Mouse (Mus musculus): Measurements from ENCODE around the gene Nynrin. TPM values are rescaled to one million over a fixed set of nuclear protein-coding genes. Genes with fewer than 3 reads are reported as not detected.

Gene Nynrin
- polyA plus RNA-seq, 1 experiment from 2014 or later, result 19.4 TPM

DNA sequence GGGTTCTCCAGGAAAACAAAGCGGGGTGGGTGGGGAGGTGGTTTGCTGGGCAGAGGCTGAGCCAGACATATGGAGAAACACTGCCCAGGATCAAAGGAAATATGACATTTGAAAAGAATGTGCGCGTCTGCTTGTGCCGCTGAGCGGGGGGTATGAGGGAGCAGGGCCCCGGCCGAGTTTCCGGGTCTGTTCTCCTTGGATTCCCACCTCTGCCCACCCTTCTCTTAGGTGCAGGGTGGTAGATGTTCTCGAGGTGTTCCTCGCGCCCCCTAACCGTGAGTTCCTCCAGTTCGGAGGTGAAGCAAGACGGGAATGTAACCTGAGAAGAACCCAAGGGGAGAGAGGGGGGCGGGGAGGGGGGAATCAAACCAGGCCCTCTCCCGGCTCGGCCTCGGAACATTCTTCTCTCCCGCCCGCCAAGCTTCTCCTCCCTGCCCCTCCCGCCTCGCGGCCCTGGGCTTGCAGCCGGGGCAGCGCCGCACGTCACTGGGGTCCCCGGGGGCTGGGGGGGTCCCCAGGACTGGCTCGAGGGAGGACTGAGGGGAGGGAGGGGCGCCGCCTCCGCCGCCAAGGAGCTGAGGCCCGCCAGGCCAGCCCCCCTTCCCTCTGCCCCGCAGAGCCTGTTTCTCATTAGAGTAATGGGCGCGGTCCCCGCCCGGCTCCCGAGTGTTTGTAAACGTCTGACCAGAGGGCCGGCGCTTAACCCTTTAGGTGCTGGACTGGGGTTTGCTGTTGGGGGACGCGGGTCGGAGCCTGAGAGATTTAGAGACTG lies 30.6 kb upstream of the Nynrin start, which contains the start of gene Nfatc4:
Nfatc4 (plus strand) TSS at position 154 of the 772 bp plus-strand sequence.
- H3K4me1 ChIP-seq (ENCODE audit: insufficient read depth), result no peaks in the 10 kb centered on the region; the same call in 1 of the 2 replicates
- TF ChIP-seq CTCF (IDR thresholded peaks at IDR 0.05; ENCODE audit: low read depth), result 0 out of 2 replicates have a peak, but pooled peaks have one; percentile 11
- peaks cover 21% of the 10 kb centered on the region for H3K36me3 ChIP-seq (ENCODE audit: insufficient read depth)
- DNase-seq, result peak; percentile 99
- H3K27me3 ChIP-seq (ENCODE audit: insufficient read depth, low read length), result no peaks in the 10 kb centered on the region
- no peaks in the 10 kb centered on the region for H3K9me3 ChIP-seq (ENCODE audit: low read depth, low read length)
- ATAC-seq (ENCODE audit: insufficient read depth), result peak; percentile 83
- peak within 1 kb of the TSS; percentile 75 for H3K4me3 ChIP-seq (ENCODE audit: low read depth, low read length)
- under 1% methylated on average over 45 of the region's 46 CpGs for WGBS
- H3K4me2 ChIP-seq, result peak within 1 kb of the TSS; percentile 92
- peak within 1 kb of the TSS; percentile 98 for H3K27ac ChIP-seq (ENCODE audit: low read depth)
- peak within 1 kb of the TSS; percentile 63 for H3K9ac ChIP-seq

DNA sequence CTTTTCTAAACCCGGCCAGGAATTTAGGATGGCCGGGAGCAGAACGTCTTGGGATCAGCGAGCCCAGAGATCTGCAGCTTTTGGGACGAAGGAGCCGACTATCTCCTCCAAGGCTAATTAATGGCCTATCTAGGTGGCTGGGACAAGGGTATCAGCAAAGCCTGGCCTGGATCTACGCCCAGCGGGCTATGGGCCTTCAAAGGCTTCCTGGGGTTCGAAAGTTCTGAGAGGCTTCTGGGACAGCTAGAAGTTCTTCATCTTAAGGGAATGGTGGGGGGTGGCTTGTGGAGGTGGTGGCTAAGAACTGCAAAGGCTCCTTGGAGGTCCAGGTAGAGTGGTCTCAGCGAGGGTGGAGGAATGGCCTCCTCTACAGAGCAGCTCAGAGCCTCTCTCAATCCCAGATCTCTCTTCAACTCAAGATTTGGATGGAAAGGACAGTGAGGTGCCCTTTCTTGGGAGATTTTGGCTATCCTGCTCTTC lies 29.8 kb upstream of the Nynrin start:
- Histone ChIP-seq H3K4me3 (ENCODE audit: low read depth, low read length) (peak overlapping the region; percentile 75), H3K9me3 (ENCODE audit: low read depth, low read length) (no peaks in the 10 kb centered on the region)

DNA sequence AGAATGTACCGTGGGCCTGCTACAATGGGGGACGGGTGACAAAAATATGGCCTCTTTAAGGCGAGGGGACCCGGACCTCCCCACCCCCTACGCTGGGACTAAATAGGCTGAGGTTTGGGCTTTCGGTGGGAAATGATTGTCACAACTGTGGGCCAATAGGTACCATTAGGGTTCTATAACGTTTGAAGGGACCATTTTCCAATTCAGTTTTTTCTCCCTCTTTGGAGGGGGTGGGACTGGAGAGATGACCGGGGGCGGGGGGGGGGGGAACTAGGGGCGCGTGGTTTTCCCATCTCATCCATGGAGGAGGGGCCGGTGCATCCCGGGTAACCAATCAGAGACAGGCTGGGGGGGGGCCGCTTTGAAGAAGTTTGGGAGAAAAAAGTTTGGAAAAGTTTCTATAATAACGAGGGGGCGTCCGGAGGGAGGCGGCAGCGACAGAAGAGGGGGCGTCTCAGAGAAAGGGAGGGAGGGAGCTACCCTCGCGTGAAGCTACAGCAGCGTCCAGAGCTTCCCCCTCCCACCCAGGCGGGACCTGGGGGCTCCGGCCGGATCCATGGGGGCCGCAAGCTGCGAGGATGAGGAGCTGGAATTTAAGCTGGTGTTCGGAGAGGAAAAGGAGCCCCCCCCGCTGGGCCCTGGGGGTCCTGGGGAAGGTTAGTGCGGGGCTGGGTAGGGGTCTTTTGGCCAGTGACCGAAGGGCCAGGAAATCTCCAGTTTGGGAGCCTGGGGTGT lies 29.2 kb upstream of the Nynrin start:
- TF ChIP-seq CTCF (IDR thresholded peaks at IDR 0.05; ENCODE audit: low read depth), result no peak
- Histone ChIP-seq H3K9me3 (ENCODE audit: low read depth, low read length) (no peaks in the 10 kb centered on the region), H3K4me2 (peak overlapping the region; percentile 92), H3K36me3 (ENCODE audit: insufficient read depth) (peaks cover 36% of the 10 kb centered on the region), H3K27me3 (ENCODE audit: insufficient read depth, low read length) (no peaks in the 10 kb centered on the region), H3K4me1 (ENCODE audit: insufficient read depth) (no peaks in the 10 kb centered on the region; the same call in 1 of the 2 replicates), H3K9ac (peak overlapping the region; percentile 81), H3K4me3 (ENCODE audit: low read depth, low read length) (peak overlapping the region; percentile 75), H3K27ac (ENCODE audit: low read depth) (peak overlapping the region; percentile 98)
- DNase-seq (peak; percentile 85), ATAC-seq (ENCODE audit: insufficient read depth) (peak; percentile 19)
- WGBS, result under 1% methylated on average over 31 of the region's 32 CpGs

More for the DNA sequence above, 29.8 kb upstream of the Nynrin start:
- peaks cover 29% of the 10 kb centered on the region for H3K36me3 ChIP-seq (ENCODE audit: insufficient read depth)
- peak overlapping the region; percentile 98 for H3K27ac ChIP-seq (ENCODE audit: low read depth)
- H3K4me2 ChIP-seq, result peak overlapping the region; percentile 92
- no peak for TF ChIP-seq CTCF (IDR thresholded peaks at IDR 0.05; ENCODE audit: low read depth)
- peak; percentile 6; the same call in 1 of the 2 replicates for ATAC-seq (ENCODE audit: insufficient read depth)
- peak overlapping the region; percentile 63 for H3K9ac ChIP-seq
- H3K4me1 ChIP-seq (ENCODE audit: insufficient read depth), result no peaks in the 10 kb centered on the region; the same call in 1 of the 2 replicates
- no peaks in the 10 kb centered on the region for H3K27me3 ChIP-seq (ENCODE audit: insufficient read depth, low read length)
- 1% methylated on average over 10 of the region's 10 CpGs for WGBS
- DNase-seq, result peak; percentile 80

DNA sequence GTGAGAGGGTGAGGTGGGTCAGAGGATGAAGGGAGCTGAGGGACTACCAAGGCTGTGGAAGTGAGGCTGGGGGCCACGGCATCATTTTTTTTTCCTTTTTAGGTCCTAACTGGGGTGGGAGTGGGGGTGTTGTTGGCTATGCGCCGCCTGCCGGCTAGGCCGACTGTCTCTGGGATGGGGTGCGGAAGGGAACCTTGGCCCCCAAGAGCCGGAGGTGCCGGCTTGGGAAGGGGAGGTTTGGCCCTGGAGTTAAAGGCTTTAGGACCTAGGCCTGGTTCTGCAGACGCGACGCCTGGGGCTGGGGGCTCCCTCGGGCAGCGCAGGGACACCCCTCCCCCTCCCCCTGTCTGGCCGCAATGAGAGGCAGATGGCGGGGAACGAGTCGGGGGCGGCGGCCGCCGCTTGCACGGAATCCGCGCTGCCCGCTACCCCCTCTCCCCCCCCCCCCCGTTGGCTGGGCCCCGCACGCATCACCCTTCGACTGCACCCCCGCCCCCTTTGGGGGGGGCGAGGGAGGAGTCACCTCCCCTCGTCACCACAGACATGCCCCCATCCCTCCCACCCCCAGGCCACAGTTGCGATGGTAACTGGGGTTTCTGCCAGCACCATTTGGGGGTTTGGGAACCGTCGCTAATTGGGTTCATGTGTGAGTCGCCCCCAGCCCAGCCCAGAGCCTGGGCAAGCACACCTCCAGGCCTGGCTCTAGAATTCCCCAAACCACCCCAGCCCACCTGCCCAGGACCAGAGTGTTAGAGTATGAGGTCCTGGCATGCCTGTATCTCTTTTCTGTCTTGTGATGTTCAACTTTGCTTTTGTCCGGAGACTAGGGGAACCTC lies 28.4 kb upstream of the Nynrin start:
- peak; percentile 53 for TF ChIP-seq CTCF (IDR thresholded peaks at IDR 0.05; ENCODE audit: low read depth)
- Histone ChIP-seq H3K4me2 (peak overlapping the region; percentile 92), H3K27me3 (ENCODE audit: insufficient read depth, low read length) (no peaks in the 10 kb centered on the region), H3K9me3 (ENCODE audit: low read depth, low read length) (no peaks in the 10 kb centered on the region), H3K27ac (ENCODE audit: low read depth) (peak overlapping the region; percentile 98), H3K9ac (peak overlapping the region; percentile 81), H3K4me3 (ENCODE audit: low read depth, low read length) (peak overlapping the region; percentile 75), H3K36me3 (ENCODE audit: insufficient read depth) (peaks cover 43% of the 10 kb centered on the region), H3K4me1 (ENCODE audit: insufficient read depth) (no peaks in the 10 kb centered on the region; the same call in 1 of the 2 replicates)
- WGBS, result under 1% methylated on average over 26 of the region's 37 CpGs
- DNase-seq (peak; percentile 83), ATAC-seq (ENCODE audit: insufficient read depth) (peak; percentile 2)

DNA sequence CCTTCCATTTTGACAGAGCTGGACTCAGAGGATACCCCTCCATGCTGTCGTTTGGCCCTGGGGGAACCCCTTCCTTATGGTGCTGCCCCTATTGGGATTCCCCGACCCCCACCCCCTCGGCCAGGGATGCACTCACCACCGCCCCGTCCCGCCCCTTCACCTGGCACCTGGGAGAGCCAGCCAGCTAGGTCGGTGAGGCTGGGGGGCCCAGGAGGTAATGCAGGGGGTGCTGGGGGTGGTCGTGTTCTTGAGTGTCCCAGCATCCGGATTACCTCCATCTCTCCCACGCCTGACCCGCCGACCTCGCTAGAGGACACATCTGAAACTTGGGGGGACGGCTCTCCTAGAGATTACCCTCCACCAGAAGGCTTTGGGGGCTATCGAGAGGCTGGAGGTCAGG lies 27.7 kb upstream of the Nynrin start:
- H3K4me3 ChIP-seq (ENCODE audit: low read depth, low read length), result peak overlapping the region; percentile 75
- peaks cover 50% of the 10 kb centered on the region for H3K36me3 ChIP-seq (ENCODE audit: insufficient read depth)
- no peaks in the 10 kb centered on the region for H3K9me3 ChIP-seq (ENCODE audit: low read depth, low read length)
- DNase-seq, result no peak
- H3K27me3 ChIP-seq (ENCODE audit: insufficient read depth, low read length), result no peaks in the 10 kb centered on the region
- WGBS, result 2% methylated on average over 15 of the region's 15 CpGs
- peak overlapping the region; percentile 98; the same call in 1 of the 2 replicates for H3K27ac ChIP-seq (ENCODE audit: low read depth)
- TF ChIP-seq CTCF (IDR thresholded peaks at IDR 0.05; ENCODE audit: low read depth), result no peak
- H3K4me2 ChIP-seq, result peak overlapping the region; percentile 92
- no peaks in the 10 kb centered on the region; the same call in 1 of the 2 replicates for H3K4me1 ChIP-seq (ENCODE audit: insufficient read depth)
- ATAC-seq (ENCODE audit: insufficient read depth), result no peak
- H3K9ac ChIP-seq, result peak overlapping the region; percentile 81

DNA sequence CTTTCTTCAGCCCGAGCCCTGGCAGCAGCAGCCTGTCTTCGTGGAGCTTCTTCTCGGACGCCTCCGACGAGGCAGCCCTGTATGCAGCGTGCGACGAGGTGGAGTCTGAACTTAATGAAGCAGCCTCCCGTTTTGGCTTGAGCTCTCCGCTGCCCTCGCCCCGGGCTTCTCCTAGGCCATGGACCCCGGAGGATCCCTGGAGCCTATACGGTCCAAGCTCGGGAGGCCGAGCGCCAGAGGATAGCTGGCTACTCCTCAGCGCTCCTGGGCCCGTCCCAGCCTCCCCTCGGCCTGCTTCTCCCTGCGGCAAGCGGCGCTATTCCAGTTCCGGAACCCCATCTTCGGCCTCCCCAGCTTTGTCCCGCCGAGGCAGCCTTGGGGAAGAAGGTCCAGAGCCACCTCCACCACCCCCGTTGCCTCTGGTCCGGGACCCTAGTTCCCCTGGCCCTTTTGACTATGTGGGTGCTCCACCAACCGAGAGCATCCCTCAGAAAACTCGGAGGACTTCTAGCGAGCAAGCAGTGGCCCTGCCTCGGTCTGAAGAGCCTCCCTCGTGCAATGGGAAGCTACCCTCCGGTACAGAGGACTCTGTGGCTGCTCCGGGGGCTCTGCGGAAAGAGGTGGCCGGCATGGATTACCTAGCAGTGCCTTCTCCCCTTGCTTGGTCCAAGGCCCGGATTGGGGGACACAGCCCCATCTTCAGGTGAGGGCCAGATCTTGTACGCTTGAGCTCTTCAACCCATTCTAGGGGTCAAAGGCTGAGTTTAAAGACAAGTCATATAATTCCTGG lies 27.1 kb upstream of the Nynrin start:
- H3K27me3 ChIP-seq (ENCODE audit: insufficient read depth, low read length), result no peaks in the 10 kb centered on the region

More for the DNA sequence above, 27.1 kb upstream of the Nynrin start:
- 13% methylated on average over 41 of the region's 41 CpGs for WGBS
- peak overlapping the region; percentile 81 for H3K9ac ChIP-seq
- no peak for TF ChIP-seq CTCF (IDR thresholded peaks at IDR 0.05; ENCODE audit: low read depth)
- no peaks in the 10 kb centered on the region; the same call in 1 of the 2 replicates for H3K4me1 ChIP-seq (ENCODE audit: insufficient read depth)
- H3K9me3 ChIP-seq (ENCODE audit: low read depth, low read length), result no peaks in the 10 kb centered on the region
- H3K36me3 ChIP-seq (ENCODE audit: insufficient read depth), result peaks cover 57% of the 10 kb centered on the region
- H3K27ac ChIP-seq (ENCODE audit: low read depth), result no peak overlapping the region
- DNase-seq, result peak; percentile 50
- H3K4me3 ChIP-seq (ENCODE audit: low read depth, low read length), result peak overlapping the region; percentile 75
- peak overlapping the region; percentile 92 for H3K4me2 ChIP-seq
- ATAC-seq (ENCODE audit: insufficient read depth), result no peak

Measured in lung, embryonic 14.5 days (tissue).